Mouse (Mus musculus) heart, adult 2 months (tissue): ENCODE results near the gene Catsperd. TPM values are rescaled to one million over a fixed set of nuclear protein-coding genes. Genes with fewer than 3 reads are reported as not detected.
A peak's percentile ranks its signal among the peaks of the same experiment; 100 is the strongest.
"Not testable (repeated sequence)": the region's sequence is repeated elsewhere in the genome, so short reads cannot be mapped to it uniquely, and the experiment has no call there.

ENCODE experiments used
- DNase-seq, 2 experiments: peaks; one replicate each; pipeline ENCODE4 v3.0.0; 2021
- H3K27ac ChIP-seq: fragments of 200-600 bp; 2 replicates; pipeline ENCODE4 v1.8.1; 2022
- H3K27me3 ChIP-seq: fragments of 200-500 bp; 2 replicates; pipeline ENCODE4 v1.6.1; 2012; ENCODE audit warnings: mild to moderate bottlenecking, low read length, inconsistent platforms, mixed read lengths; ENCODE audit not compliant: control insufficient read depth, insufficient read depth
- H3K36me3 ChIP-seq: fragments of 200-500 bp; 2 replicates; pipeline ENCODE4 v1.6.1; 2012; ENCODE audit warnings: low read length, inconsistent platforms; ENCODE audit not compliant: control insufficient read depth, insufficient read depth
- H3K4me1 ChIP-seq: fragments of 200-500 bp; 2 replicates; pipeline ENCODE4 v1.6.1; 2011; ENCODE audit warnings: low read length; ENCODE audit not compliant: control insufficient read depth, insufficient read depth
- H3K4me3 ChIP-seq: fragments of 200-600 bp; 2 replicates; pipeline ENCODE4 v1.8.1; 2022
- H3K79me2 ChIP-seq: fragments of 200-500 bp; replicated peaks from 2 replicates; pipeline ENCODE4 v1.6.1; 2012; ENCODE audit warnings: mild to moderate bottlenecking, inconsistent platforms, low read length, moderate library complexity, mixed read lengths; ENCODE audit not compliant: control insufficient read depth, insufficient read depth
- H3K9ac ChIP-seq: fragments of 200-500 bp; 2 replicates; pipeline ENCODE4 v1.6.1; 2012; ENCODE audit warnings: low read depth, mild to moderate bottlenecking, control low read depth, inconsistent platforms, low read length, mixed read lengths
- CTCF ChIP-seq: fragments of 200-600 bp; IDR thresholded peaks from 2 replicates; pipeline ENCODE4 v1.8.1; 2022; ENCODE audit warnings: antibody characterized with exemption, mild to moderate bottlenecking, moderate library complexity
- EP300 ChIP-seq: fragments of 200-500 bp; IDR thresholded peaks from 2 replicates; pipeline ENCODE4 v1.6.1; 2011; ENCODE audit warnings: low read depth, low read length, control low read depth; ENCODE audit not compliant: insufficient read depth
- POLR2A ChIP-seq: fragments of 200-500 bp; IDR thresholded peaks from 2 replicates; pipeline ENCODE4 v1.6.1; 2011; ENCODE audit warnings: mild to moderate bottlenecking, low read depth, low read length, control low read depth; ENCODE audit not compliant: insufficient read depth
- WGBS: fragments of 180-500 bp; shearing (Covaris S2); methylation state at CpG from one replicate; pipeline ENCODE4 v1.1.7; 2018; 5-methylcytosine and 5-hydroxymethylcytosine counted together
- intact Hi-C: fragments of 180-260 bp; cut with DNase I; formaldehyde crosslinking; loops from one replicate; pipeline ENCODE4 v1.15.1; 2025
- polyA plus RNA-seq: library from polyadenylated mRNA; depleted of rRNA; stranded (reverse); fragments of >200 nt; gene quantifications from 2 replicates; pipeline ENCODE4 v1.2.3, GENCODE M21; 2012
- total RNA-seq, 2 experiments: library from RNA; stranded (reverse); gene quantifications; 2 replicates each; pipeline ENCODE4 v1.2.3; 2021

Catsperd gene
- total and polyA plus RNA-seq, 3 experiments: 0.23 TPM; not detected in 2

- Histone ChIP-seq H3K4me3 (no peak overlapping the region), H3K27me3 (no peaks in the 10 kb centered on the region), H3K4me1 (peaks cover 11% of the 10 kb centered on the region), H3K27ac (no peak overlapping the region), H3K36me3 (no peaks in the 10 kb centered on the region), H3K9ac (no peak overlapping the region), H3K79me2 (no peaks in the 10 kb centered on the region)
- no peak for DNase-seq
- 69% methylated on average over 2 of the region's 2 CpGs for WGBS
- TF ChIP-seq CTCF (no peak), POLR2A (no peak), EP300 (no peak)
- intact Hi-C loops: loop anchor here (5.0 to 10.0 kb wide), 4 partner anchors 106 to 899 kb away; partner anchors contain the start of genes Ndufa11, Pot1b, Pspn and Sh3gl1
Measured at GRCm38 (mm10) chr17:56611323-56611722, 16.6 kb upstream of the Catsperd start.

GRCm38 (mm10) chr17:56611861-56612564, 15.9 kb upstream of the Catsperd start:
- no peaks in the 10 kb centered on the region for H3K79me2 ChIP-seq
- intact Hi-C loops: loop anchor here (5.0 to 10.0 kb wide), 4 partner anchors 105 to 900 kb away; partner anchors contain the start of genes Ndufa11, Pot1b, Pspn and Sh3gl1
- no peaks in the 10 kb centered on the region for H3K36me3 ChIP-seq
- TF ChIP-seq POLR2A: no peak
- no peak for TF ChIP-seq EP300
- TF ChIP-seq CTCF: no peak
- no peak overlapping the region for H3K27ac ChIP-seq
- H3K9ac ChIP-seq: no peak overlapping the region
- DNase-seq: no peak
- no peaks in the 10 kb centered on the region for H3K27me3 ChIP-seq
- no peak overlapping the region for H3K4me3 ChIP-seq
- 25% methylated on average over 14 of the region's 14 CpGs for WGBS
- H3K4me1 ChIP-seq: peaks cover 11% of the 10 kb centered on the region

DNA sequence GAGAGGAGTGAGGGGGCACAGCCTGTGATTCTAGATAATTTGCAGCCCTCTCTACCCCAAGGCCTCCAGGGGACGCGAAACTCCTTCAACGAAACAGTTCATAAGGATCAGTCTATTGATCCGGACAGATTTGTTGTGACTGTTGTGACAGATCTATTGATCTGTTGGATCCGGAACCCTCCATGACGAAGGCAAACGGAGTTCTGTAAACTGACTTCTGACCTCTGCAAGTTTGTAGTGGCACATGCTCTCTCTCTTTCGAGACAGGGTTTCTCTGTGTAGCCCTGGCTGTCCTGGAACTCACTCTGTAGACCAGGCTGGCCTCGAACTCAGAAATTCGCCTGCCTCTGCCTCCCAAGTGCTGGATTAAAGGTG, 15.4 kb upstream of the Catsperd start:
- not testable (repeated sequence) for H3K9ac ChIP-seq, H3K79me2 ChIP-seq, H3K27ac ChIP-seq, H3K36me3 ChIP-seq, H3K27me3 ChIP-seq, DNase-seq, H3K4me3 ChIP-seq
- intact Hi-C loops: loop anchor here (5.0 to 10.0 kb wide), 4 partner anchors 105 to 900 kb away; partner anchors contain the start of genes Ndufa11, Pot1b, Pspn and Sh3gl1
- 79% methylated on average over 10 of the region's 10 CpGs for WGBS
- peaks cover 11% of the 10 kb centered on the region for H3K4me1 ChIP-seq

DNA sequence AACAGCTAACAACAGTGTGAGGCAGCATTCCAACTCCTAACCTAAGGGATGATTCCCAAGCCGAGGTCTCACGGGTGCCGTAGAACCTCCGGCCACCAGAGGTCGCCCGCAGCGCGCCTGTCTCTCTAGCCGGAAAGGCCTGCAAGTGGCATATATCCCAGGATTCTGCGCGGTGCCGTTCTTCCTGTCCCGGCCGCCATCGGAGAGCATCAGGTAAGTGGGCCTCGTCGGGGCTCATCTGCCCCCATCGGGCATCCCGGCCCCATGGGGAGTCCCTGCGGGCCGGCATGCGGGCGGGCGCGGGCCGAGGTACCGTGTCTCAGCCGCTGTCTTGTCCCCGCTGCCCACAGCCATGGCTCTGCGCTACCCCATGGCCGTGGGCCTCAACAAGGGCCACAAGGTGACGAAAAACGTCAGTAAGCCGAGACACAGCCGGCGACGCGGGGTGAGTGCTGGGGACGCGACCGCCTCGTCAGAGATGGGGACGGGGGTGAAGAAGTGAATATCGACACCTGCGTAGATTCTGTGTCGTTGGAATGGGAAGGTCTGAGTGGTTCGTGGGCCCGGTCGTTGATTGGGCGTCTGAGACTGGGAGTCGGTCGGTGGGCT, 14.6 kb upstream of the Catsperd start, which contains the start of gene Rpl36:
Gene Rpl36 (plus strand): TSS at position 181 of the 609 bp plus-strand sequence.
- TF ChIP-seq POLR2A (peak; percentile 91), EP300 (peak; percentile 74; the same call in 1 of the 2 replicates), CTCF (no peak; the same call in 1 of the 2 replicates)
- under 1% methylated on average over 52 of the region's 52 CpGs for WGBS
- Histone ChIP-seq H3K79me2 (no peaks in the 10 kb centered on the region), H3K36me3 (no peaks in the 10 kb centered on the region), H3K4me3 (peak within 1 kb of the TSS; percentile 88), H3K4me1 (peaks cover 11% of the 10 kb centered on the region), H3K27me3 (no peaks in the 10 kb centered on the region), H3K27ac (peak within 1 kb of the TSS; percentile 84), H3K9ac (peak within 1 kb of the TSS; percentile 87)
- intact Hi-C loops: loop anchor here (1.0 to 10.0 kb wide), 5 partner anchors 55 to 901 kb away; partner anchors contain the start of genes Ndufa11, Pot1b, Pspn and Sh3gl1
- DNase-seq: peak; percentile 94 to 97

DNA sequence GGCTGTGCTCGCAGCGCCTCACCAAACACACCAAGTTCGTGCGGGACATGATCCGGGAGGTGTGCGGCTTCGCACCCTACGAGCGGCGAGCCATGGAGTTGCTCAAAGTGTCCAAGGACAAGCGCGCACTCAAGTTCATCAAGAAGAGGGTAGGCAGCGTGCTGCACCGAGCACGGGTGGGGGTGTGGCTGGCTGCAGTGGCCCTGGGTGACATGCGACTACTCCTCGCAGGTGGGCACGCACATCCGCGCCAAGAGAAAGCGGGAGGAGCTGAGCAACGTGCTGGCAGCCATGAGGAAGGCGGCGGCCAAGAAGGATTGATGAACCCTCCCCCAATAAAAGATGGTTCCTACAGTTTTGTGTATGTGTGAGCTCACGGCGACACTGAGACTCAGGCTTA, 14.1 kb upstream of the Catsperd start:
- H3K79me2 ChIP-seq, H3K27me3 ChIP-seq, H3K36me3 ChIP-seq, H3K4me1 ChIP-seq: not testable (repeated sequence)
- WGBS: under 1% methylated on average over 26 of the region's 26 CpGs
- H3K9ac ChIP-seq: peak overlapping the region; percentile 87
- intact Hi-C loops: loop anchor here (1.0 to 10.0 kb wide), 5 partner anchors 54 to 902 kb away; partner anchors contain the start of genes Ndufa11, Pot1b, Pspn and Sh3gl1
- peak overlapping the region; percentile 88 for H3K4me3 ChIP-seq
- H3K27ac ChIP-seq: peak overlapping the region; percentile 84
- peak in 1 of 2 experiments; percentile 40 for DNase-seq
